Mouse (Mus musculus) erythroblast, adult 5-6 weeks (primary cell): ENCODE data around the gene Iqcd. TPM values are rescaled to one million over a fixed set of nuclear protein-coding genes. Genes with fewer than 3 reads are reported as not detected.

Experiments
- ATAC-seq: replicated peaks from 2 replicates; pipeline ENCODE4 v1.8.0; 2016; ENCODE audit warnings: moderate number of reproducible peaks, mild to moderate bottlenecking, moderate TSS enrichment, inconsistent platforms; ENCODE audit not compliant: poor library complexity, low FRiP score, severe bottlenecking
- total RNA-seq, 2 experiments: library from RNA; stranded (forward) in 1 of 2; stranded (reverse) in 1 of 2; fragments of 150-400 nt in 1 of 2; fragments of 200-764, 138-1000 nt in 1 of 2; gene quantifications; 2 replicates each; pipeline versions ENCODE4 v1.2.3 to v1.2.4; 2015 to 2017; ENCODE audit warnings: low replicate concordance in 2 of 2

Gene Iqcd
- total RNA-seq, 2 experiments from 2014 or later: 3.8 to 15.2 TPM

DNA sequence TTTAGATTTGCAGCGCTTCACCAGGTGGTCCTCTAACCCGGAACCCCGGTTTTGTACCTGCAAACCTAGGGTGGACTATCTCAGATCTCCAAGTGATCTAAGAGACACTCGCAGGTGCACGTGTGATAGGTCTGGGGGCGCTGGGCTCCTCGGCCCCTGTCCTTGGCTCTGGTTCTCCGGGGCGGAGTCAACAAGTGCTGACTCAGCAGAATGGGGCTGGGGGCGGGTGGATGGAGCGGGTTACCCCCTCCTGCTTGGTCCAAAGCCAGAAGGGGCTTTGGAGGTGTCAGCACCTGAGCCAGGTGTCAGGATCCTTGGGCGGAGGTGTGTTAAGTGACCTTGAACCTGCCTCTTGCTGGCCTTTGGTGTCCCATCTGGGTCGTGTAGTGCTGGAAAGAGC is 61.1 kb downstream of the Iqcd start:
- no peak for ATAC-seq

- ATAC-seq: no peak
Measured at GRCm38 (mm10) chr5:120651230-120651629, 62.4 kb downstream of the Iqcd start.

- no peak for ATAC-seq
Measured at GRCm38 (mm10) chr5:120652915-120653701, 64.3 kb downstream of the Iqcd start.

- ATAC-seq: no peak
Measured at GRCm38 (mm10) chr5:120653873-120654272, 65.1 kb downstream of the Iqcd start.

DNA sequence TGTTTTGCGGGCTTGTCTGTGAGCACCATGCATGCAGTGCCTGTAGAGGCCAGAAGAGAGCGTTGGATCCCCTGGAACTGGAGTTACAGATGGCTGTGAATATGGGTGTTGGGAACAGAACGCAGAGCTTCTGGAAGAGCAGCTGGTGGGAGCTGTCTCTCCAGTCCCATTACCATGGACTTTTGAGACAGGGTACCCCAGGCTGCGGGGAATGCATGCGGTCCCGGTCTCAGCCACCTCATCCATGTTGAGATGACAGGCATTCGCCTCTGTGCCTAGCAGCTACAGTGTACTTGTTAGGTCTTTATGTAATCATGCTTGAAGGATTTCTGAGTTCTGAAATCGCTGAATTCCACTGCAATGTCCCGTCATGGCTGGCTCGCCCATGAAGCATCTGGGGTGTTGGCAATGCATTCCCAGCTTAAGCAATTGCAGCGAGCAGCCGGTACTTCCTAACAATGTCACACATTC is 67.5 kb downstream of the Iqcd start:
- no peak for ATAC-seq

Other genes starting within 250 kb of the Iqcd start
- gene Lhx5, start 157.3 kb upstream of the Iqcd start, total RNA-seq (2015; ENCODE audit: low replicate concordance): not detected in 2 replicates
- not detected in 2 replicates for gene Lhx5, start 157.3 kb upstream of the Iqcd start, total RNA-seq (2017; ENCODE audit: low replicate concordance)
- not detected in 2 replicates for gene Sdsl, start 116.2 kb upstream of the Iqcd start, total RNA-seq (2015; ENCODE audit: low replicate concordance)
- 3.4 and 3.9 TPM in 2 replicates for gene Sdsl, start 116.2 kb upstream of the Iqcd start, total RNA-seq (2017; ENCODE audit: low replicate concordance)
- not detected in 2 replicates for gene Sds, start 112.5 kb upstream of the Iqcd start, total RNA-seq (2015; ENCODE audit: low replicate concordance)
- not detected in 2 replicates for gene Sds, start 112.5 kb upstream of the Iqcd start, total RNA-seq (2017; ENCODE audit: low replicate concordance)
- 1.7 and 7.7 TPM in 2 replicates for gene Plbd2, start 85.4 kb upstream of the Iqcd start, total RNA-seq (2015; ENCODE audit: low replicate concordance)
- 1.4 and 3.8 TPM in 2 replicates for gene Plbd2, start 85.4 kb upstream of the Iqcd start, total RNA-seq (2017; ENCODE audit: low replicate concordance)
- gene Slc8b1, start 77.8 kb upstream of the Iqcd start, total RNA-seq (2015; ENCODE audit: low replicate concordance): 14.2 and 17.1 TPM in 2 replicates
- 6.1 and 8.4 TPM in 2 replicates for gene Slc8b1, start 77.8 kb upstream of the Iqcd start, total RNA-seq (2017; ENCODE audit: low replicate concordance)
- gene Tpcn1, start 343 bp upstream of the Iqcd start, total RNA-seq (2015; ENCODE audit: low replicate concordance): 199 and 213 TPM in 2 replicates
- gene Tpcn1, start 343 bp upstream of the Iqcd start, total RNA-seq (2017; ENCODE audit: low replicate concordance): 147 and 161 TPM in 2 replicates
- 2.7 and 3.8 TPM in 2 replicates for gene Rita1, start 23.6 kb downstream of the Iqcd start, total RNA-seq (2015; ENCODE audit: low replicate concordance)
- gene Rita1, start 23.6 kb downstream of the Iqcd start, total RNA-seq (2017; ENCODE audit: low replicate concordance): 0.84 TPM in 1 of 2 replicates, not detected in the other
- 1.7 and 1.9 TPM in 2 replicates for gene Ddx54, start 23.7 kb downstream of the Iqcd start, total RNA-seq (2015; ENCODE audit: low replicate concordance)
- 5.2 and 6.0 TPM in 2 replicates for gene Ddx54, start 23.7 kb downstream of the Iqcd start, total RNA-seq (2017; ENCODE audit: low replicate concordance)
- gene Cfap73, start 45.2 kb downstream of the Iqcd start, total RNA-seq (2015; ENCODE audit: low replicate concordance): not detected in 2 replicates
- gene Cfap73, start 45.2 kb downstream of the Iqcd start, total RNA-seq (2017; ENCODE audit: low replicate concordance): not detected in 2 replicates
- not detected in 2 replicates for gene Rasal1, start 59.8 kb downstream of the Iqcd start, total RNA-seq (2015; ENCODE audit: low replicate concordance)
- not detected in 2 replicates for gene Rasal1, start 59.8 kb downstream of the Iqcd start, total RNA-seq (2017; ENCODE audit: low replicate concordance)
- not detected in 2 replicates for gene Dtx1, start 122.9 kb downstream of the Iqcd start, total RNA-seq (2015; ENCODE audit: low replicate concordance)
- not detected in 2 replicates for gene Dtx1, start 122.9 kb downstream of the Iqcd start, total RNA-seq (2017; ENCODE audit: low replicate concordance)
- 10.2 and 17.9 TPM in 2 replicates for gene Oas2, start 160.8 kb downstream of the Iqcd start, total RNA-seq (2015; ENCODE audit: low replicate concordance)
- 3.8 and 7.0 TPM in 2 replicates for gene Oas2, start 160.8 kb downstream of the Iqcd start, total RNA-seq (2017; ENCODE audit: low replicate concordance)
- gene Oas3, start 188.6 kb downstream of the Iqcd start, total RNA-seq (2015; ENCODE audit: low replicate concordance): 67.2 and 98.2 TPM in 2 replicates
- 75.8 and 76.4 TPM in 2 replicates for gene Oas3, start 188.6 kb downstream of the Iqcd start, total RNA-seq (2017; ENCODE audit: low replicate concordance)
- gene Oas1e, start 206.5 kb downstream of the Iqcd start, total RNA-seq (2015; ENCODE audit: low replicate concordance): 4.2 TPM in 1 of 2 replicates, not detected in the other
- gene Oas1e, start 206.5 kb downstream of the Iqcd start, total RNA-seq (2017; ENCODE audit: low replicate concordance): 1.4 and 3.9 TPM in 2 replicates
- 1.7 and 9.8 TPM in 2 replicates for gene Oas1c, start 223.5 kb downstream of the Iqcd start, total RNA-seq (2015; ENCODE audit: low replicate concordance)
- 2.3 and 3.3 TPM in 2 replicates for gene Oas1c, start 223.5 kb downstream of the Iqcd start, total RNA-seq (2017; ENCODE audit: low replicate concordance)